Mouse (Mus musculus): ENCODE measurements at regions not wholly inside any gene's neighbourhood (a gene's known extent, or its start where the extent isn't known, plus 50 kb on each side); places are given as distances from the start of the nearest gene placed in this dataset.

DNA sequence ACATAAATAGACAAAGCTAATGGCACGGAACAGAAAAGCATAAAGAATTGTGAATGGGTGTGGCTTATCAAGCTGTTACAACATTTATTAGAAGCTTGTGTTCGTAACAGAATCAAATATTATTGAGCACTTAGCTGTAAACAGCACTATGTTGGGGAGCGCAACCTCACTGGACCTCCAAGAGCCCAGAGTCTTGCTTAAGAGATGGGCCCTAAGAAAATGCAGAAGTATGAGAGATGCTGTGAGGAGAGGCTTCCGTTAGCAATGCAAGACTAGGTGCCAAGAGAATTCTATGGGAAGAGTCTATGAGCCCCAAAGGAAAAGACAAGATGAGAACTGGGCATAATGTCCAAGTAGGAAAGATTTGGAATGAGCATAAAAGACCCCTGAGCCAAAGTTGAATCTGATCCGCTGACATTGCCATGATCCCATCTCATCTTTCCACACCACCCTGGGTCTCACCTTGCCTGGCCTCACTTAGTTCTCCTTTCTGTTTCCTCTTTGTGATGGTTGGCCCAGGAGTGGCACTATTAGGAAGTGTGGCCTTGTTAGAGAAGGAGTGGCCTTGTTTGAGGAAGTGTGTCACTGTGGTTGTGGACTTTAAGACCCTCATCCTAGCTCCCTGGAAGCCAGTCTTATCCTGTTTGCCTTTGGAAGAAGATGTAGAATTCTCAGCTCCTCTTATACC is 169.3 kb upstream of the Tyw5 start:
- no peak overlapping the region for H3K27ac ChIP-seq (ENCODE audit: low read length)
- 90% methylated on average over 5 of the region's 5 CpGs for WGBS
- H3K9ac ChIP-seq (replicated peaks; ENCODE audit: low read depth) = no peak overlapping the region
- no peaks in the 10 kb centered on the region for H3K9me3 ChIP-seq (ENCODE audit: low read length)
- no peak overlapping the region for H3K4me3 ChIP-seq (ENCODE audit: low read depth, low read length)
- no peaks in the 10 kb centered on the region for H3K27me3 ChIP-seq (replicated peaks; ENCODE audit: insufficient read depth, low read length)
- H3K36me3 ChIP-seq (ENCODE audit: insufficient read depth, low read length) = no peaks in the 10 kb centered on the region
- DNase-seq (ENCODE audit: low spot score) (no peak), ATAC-seq (no peak)
- no peak overlapping the region for H3K4me2 ChIP-seq (replicated peaks; ENCODE audit: low read depth, low read length)
- H3K4me1 ChIP-seq (ENCODE audit: insufficient read depth, low read depth, low read length) = no peaks in the 10 kb centered on the region
- TF ChIP-seq EP300 (IDR thresholded peaks at IDR 0.05) (no peak), CTCF (IDR thresholded peaks at IDR 0.05) (no peak)

DNA sequence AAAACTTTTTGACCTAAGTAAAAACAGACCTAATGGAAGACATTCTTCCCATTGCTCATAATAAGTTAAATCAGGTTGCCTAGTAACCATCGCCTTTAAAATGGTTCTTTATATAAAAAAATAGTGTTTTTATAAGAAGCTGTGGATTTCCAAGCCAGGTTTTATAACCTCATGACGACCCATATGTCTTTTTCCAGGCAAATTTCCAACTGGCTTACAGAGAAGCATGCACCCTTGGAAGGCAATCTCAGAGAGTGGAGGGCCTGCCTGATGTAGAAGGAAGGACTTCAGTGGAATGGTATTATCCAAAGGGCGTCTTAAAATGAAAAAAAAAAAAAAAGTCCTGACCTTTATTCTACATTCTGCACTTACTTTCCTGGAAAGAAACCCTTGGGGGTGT is 172.2 kb upstream of the Tyw5 start:
- H3K4me1 ChIP-seq (ENCODE audit: insufficient read depth, low read depth, low read length) = no peaks in the 10 kb centered on the region
- no peak overlapping the region for H3K4me3 ChIP-seq (ENCODE audit: low read depth, low read length)
- no peaks in the 10 kb centered on the region for H3K9me3 ChIP-seq (ENCODE audit: low read length)
- DNase-seq (ENCODE audit: low spot score) (no peak), ATAC-seq (no peak)
- TF ChIP-seq EP300 (IDR thresholded peaks at IDR 0.05) (no peak), CTCF (IDR thresholded peaks at IDR 0.05) (no peak)
- H3K4me2 ChIP-seq (replicated peaks; ENCODE audit: low read depth, low read length) = no peak overlapping the region
- H3K27me3 ChIP-seq (replicated peaks; ENCODE audit: insufficient read depth, low read length) = no peaks in the 10 kb centered on the region
- no peak overlapping the region for H3K9ac ChIP-seq (replicated peaks; ENCODE audit: low read depth)
- no peak overlapping the region for H3K27ac ChIP-seq (ENCODE audit: low read length)
- no peaks in the 10 kb centered on the region for H3K36me3 ChIP-seq (ENCODE audit: insufficient read depth, low read length)
- 42% methylated on average over 3 of the region's 3 CpGs for WGBS

DNA sequence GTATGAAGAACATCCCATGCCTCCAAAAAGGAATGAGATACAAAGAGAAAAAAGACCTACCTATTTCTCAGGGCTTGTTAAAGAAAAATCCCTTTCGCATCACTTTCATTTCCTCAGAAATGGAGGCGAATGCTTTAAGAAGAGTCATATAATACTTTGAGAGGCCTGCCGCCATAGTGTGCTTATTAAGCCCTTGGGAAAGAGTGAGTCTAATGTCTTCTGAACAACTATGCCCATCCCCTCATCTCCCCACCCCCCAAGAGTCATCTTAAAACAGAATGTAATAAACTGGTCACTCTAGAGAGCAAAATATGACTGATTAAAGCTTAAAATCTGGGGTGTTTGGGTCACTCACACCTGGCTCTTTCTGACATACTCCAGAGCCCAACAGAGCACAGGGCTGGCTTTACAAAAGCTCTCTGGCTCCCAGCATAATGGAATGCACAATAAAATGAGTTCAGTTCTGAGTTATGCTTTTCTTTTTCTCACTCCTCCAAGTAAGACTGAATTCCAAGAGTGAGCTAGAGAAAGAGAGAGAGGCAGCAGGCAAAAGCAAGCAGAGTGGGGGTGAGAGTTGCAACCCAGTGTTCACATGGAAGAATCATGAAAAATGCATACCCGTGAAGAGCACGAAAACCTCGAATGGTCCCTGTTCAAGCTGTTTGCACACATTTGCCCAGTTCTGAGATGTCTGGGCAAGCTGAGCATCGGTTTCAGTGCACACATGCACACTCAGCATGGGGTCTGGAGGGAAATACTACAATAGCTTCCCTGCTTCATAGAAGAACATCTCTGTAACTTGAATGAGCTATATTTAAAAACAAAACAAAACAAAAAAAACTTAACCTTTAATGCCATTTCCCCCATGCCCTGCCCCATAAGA is 180.0 kb upstream of the Spats2l start:
- no peaks in the 10 kb centered on the region for H3K9me3 ChIP-seq (ENCODE audit: low read length)
- 84% methylated on average over 7 of the region's 7 CpGs for WGBS
- ATAC-seq (no peak), DNase-seq (ENCODE audit: low spot score) (no peak)
- H3K4me2 ChIP-seq (replicated peaks; ENCODE audit: low read depth, low read length) = no peak overlapping the region
- no peaks in the 10 kb centered on the region for H3K27me3 ChIP-seq (replicated peaks; ENCODE audit: insufficient read depth, low read length)
- H3K4me1 ChIP-seq (ENCODE audit: insufficient read depth, low read depth, low read length) = no peaks in the 10 kb centered on the region
- H3K36me3 ChIP-seq (ENCODE audit: insufficient read depth, low read length) = no peaks in the 10 kb centered on the region
- H3K27ac ChIP-seq (ENCODE audit: low read length) = no peak overlapping the region
- no peak for TF ChIP-seq EP300 (IDR thresholded peaks at IDR 0.05)
- TF ChIP-seq CTCF (IDR thresholded peaks at IDR 0.05) = no peak
- H3K9ac ChIP-seq (replicated peaks; ENCODE audit: low read depth) = no peak overlapping the region
- H3K4me3 ChIP-seq (ENCODE audit: low read depth, low read length) = no peak overlapping the region

GRCm38 (mm10) chr1:57594815-57595214 is 179.1 kb upstream of the Spats2l start:
- H3K4me1 ChIP-seq (ENCODE audit: insufficient read depth, low read depth, low read length) = no peaks in the 10 kb centered on the region
- H3K4me3 ChIP-seq (ENCODE audit: low read depth, low read length) = no peak overlapping the region
- no peak overlapping the region for H3K9ac ChIP-seq (replicated peaks; ENCODE audit: low read depth)
- no peaks in the 10 kb centered on the region for H3K36me3 ChIP-seq (ENCODE audit: insufficient read depth, low read length)
- H3K27ac ChIP-seq (ENCODE audit: low read length) = no peak overlapping the region
- H3K9me3 ChIP-seq (ENCODE audit: low read length) = no peaks in the 10 kb centered on the region
- no peaks in the 10 kb centered on the region for H3K27me3 ChIP-seq (replicated peaks; ENCODE audit: insufficient read depth, low read length)
- no peak for ATAC-seq
- no peak overlapping the region for H3K4me2 ChIP-seq (replicated peaks; ENCODE audit: low read depth, low read length)
- TF ChIP-seq EP300 (IDR thresholded peaks at IDR 0.05) = no peak
- no peak for TF ChIP-seq CTCF (IDR thresholded peaks at IDR 0.05)
- WGBS = 49% methylated on average over 5 of the region's 5 CpGs
- no peak for DNase-seq (ENCODE audit: low spot score)

GRCm38 (mm10) chr1:57600951-57601350 is 173.0 kb upstream of the Spats2l start:
- TF ChIP-seq EP300 (IDR thresholded peaks at IDR 0.05) = no peak
- TF ChIP-seq CTCF (IDR thresholded peaks at IDR 0.05) = no peak
- no peak overlapping the region for H3K4me2 ChIP-seq (replicated peaks; ENCODE audit: low read depth, low read length)
- no peak for DNase-seq (ENCODE audit: low spot score)
- no peaks in the 10 kb centered on the region for H3K36me3 ChIP-seq (ENCODE audit: insufficient read depth, low read length)
- no peak for ATAC-seq
- WGBS = 75% methylated on average over 2 of the region's 2 CpGs
- no peak overlapping the region for H3K9ac ChIP-seq (replicated peaks; ENCODE audit: low read depth)
- H3K4me3 ChIP-seq (ENCODE audit: low read depth, low read length) = no peak overlapping the region
- no peaks in the 10 kb centered on the region for H3K27me3 ChIP-seq (replicated peaks; ENCODE audit: insufficient read depth, low read length)
- no peaks in the 10 kb centered on the region for H3K9me3 ChIP-seq (ENCODE audit: low read length)
- no peak overlapping the region for H3K27ac ChIP-seq (ENCODE audit: low read length)
- H3K4me1 ChIP-seq (ENCODE audit: insufficient read depth, low read depth, low read length) = no peaks in the 10 kb centered on the region

DNA sequence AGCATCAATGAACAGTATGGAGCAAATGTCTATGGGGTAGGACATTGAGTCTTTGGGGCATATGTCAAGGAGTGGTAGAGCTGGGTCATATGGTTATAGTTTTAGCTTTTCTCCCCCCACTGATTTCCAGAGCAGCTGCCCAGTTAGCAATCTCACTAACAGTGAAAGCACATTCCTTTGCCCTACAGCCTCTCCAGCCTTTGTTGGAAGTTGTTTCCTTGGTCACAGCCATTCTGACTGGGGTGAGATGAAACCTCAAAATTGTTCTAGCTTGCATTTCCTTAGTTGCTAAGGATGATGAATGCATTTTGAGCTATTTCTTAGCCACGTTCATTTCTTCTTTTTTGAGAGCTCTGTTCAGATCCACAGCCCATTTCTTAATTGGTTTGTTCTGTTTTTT is 168.4 kb upstream of the Spats2l start:
- Histone ChIP-seq H3K27me3 (replicated peaks; ENCODE audit: insufficient read depth, low read length) (no peaks in the 10 kb centered on the region), H3K27ac (ENCODE audit: low read length) (no peak overlapping the region), H3K4me1 (ENCODE audit: insufficient read depth, low read depth, low read length) (no peaks in the 10 kb centered on the region), H3K9me3 (ENCODE audit: low read length) (no peaks in the 10 kb centered on the region), H3K4me3 (ENCODE audit: low read depth, low read length) (no peak overlapping the region), H3K36me3 (ENCODE audit: insufficient read depth, low read length) (no peaks in the 10 kb centered on the region), H3K4me2 (replicated peaks; ENCODE audit: low read depth, low read length) (no peak overlapping the region), H3K9ac (replicated peaks; ENCODE audit: low read depth) (no peak overlapping the region)
- ATAC-seq (no peak), DNase-seq (ENCODE audit: low spot score) (no peak)
- 36% methylated on average over 1 of the region's 1 CpGs for WGBS
- TF ChIP-seq CTCF (IDR thresholded peaks at IDR 0.05) (no peak), EP300 (IDR thresholded peaks at IDR 0.05) (no peak)
